Mouse (Mus musculus) heart, postnatal 4 days (tissue): ENCODE results near the gene Sun2. TPM values are rescaled to one million over a fixed set of nuclear protein-coding genes. Genes with fewer than 3 reads are reported as not detected.
A peak's percentile ranks its signal among the peaks of the same experiment; 100 is the strongest.

Experiments
- DNase-seq: peaks from one replicate; pipeline ENCODE4 v3.0.0; 2021
- total RNA-seq, 2 experiments: library from RNA; stranded (reverse); gene quantifications; 2 replicates each; pipeline ENCODE4 v1.2.3; 2021

The Sun2 gene
- total RNA-seq, 2 experiments from 2014 or later = 54.7 to 62.3 TPM

GRCm38 (mm10) chr15:79720796-79721195 is 21.5 kb downstream of the Sun2 start:
- no peak for DNase-seq

GRCm38 (mm10) chr15:79720267-79720666 is 22.1 kb downstream of the Sun2 start:
- no peak for DNase-seq

- DNase-seq = no peak
These were observed 25.6 kb downstream of the Sun2 start for GRCm38 (mm10) chr15:79716710-79717109.

GRCm38 (mm10) chr15:79715646-79716045 is 26.7 kb downstream of the Sun2 start:
- DNase-seq = no peak

- no peak for DNase-seq
These were observed 34.0 kb downstream of the Sun2 start for GRCm38 (mm10) chr15:79708229-79708822.

- DNase-seq = no peak
These were observed 35.6 kb downstream of the Sun2 start for GRCm38 (mm10) chr15:79706603-79707214.

- no peak for DNase-seq
These were observed 44.7 kb downstream of the Sun2 start for GRCm38 (mm10) chr15:79697558-79698187.

GRCm38 (mm10) chr15:79697011-79697410 is 45.3 kb downstream of the Sun2 start:
- DNase-seq = no peak

GRCm38 (mm10) chr15:79696508-79696907 is 45.8 kb downstream of the Sun2 start:
- no peak for DNase-seq

GRCm38 (mm10) chr15:79695516-79695915 is 46.8 kb downstream of the Sun2 start:
- no peak for DNase-seq

- no peak for DNase-seq
These were observed 47.8 kb downstream of the Sun2 start for GRCm38 (mm10) chr15:79694512-79694911.

- DNase-seq = no peak
These were observed 48.6 kb downstream of the Sun2 start for GRCm38 (mm10) chr15:79693740-79694139.

GRCm38 (mm10) chr15:79692334-79692733 is 50.0 kb downstream of the Sun2 start:
- no peak for DNase-seq

GRCm38 (mm10) chr15:79691023-79691508 is 51.3 kb downstream of the Sun2 start:
- peak; percentile 62 for DNase-seq

GRCm38 (mm10) chr15:79690426-79691022 is 51.8 kb downstream of the Sun2 start, which contains the start of gene Gtpbp1:
TSS of gene Gtpbp1 (plus strand) at chr15:79690845.
- peak; percentile 97 for DNase-seq

- no peak for DNase-seq
These were observed 52.5 kb downstream of the Sun2 start for GRCm38 (mm10) chr15:79689662-79690425.

GRCm38 (mm10) chr15:79688268-79688956 is 53.9 kb downstream of the Sun2 start:
- DNase-seq = no peak

- DNase-seq = peak; percentile 97
These were observed 54.6 kb downstream of the Sun2 start, which contains the start of gene Josd1 for GRCm38 (mm10) chr15:79687646-79688267. TSS of gene Josd1 (minus strand) at chr15:79687919.

- peak; percentile 66 for DNase-seq
These were observed 55.2 kb downstream of the Sun2 start for GRCm38 (mm10) chr15:79687175-79687574.

GRCm38 (mm10) chr15:79686046-79686869 is 56.1 kb downstream of the Sun2 start:
- no peak for DNase-seq
